Mouse (Mus musculus) left cerebral cortex, adult 8-10 months (tissue): ENCODE measurements at regions not wholly inside any gene's neighbourhood (a gene's known extent, or its start where the extent isn't known, plus 50 kb on each side); places are given as distances from the start of the nearest gene placed in this dataset.
A peak's percentile ranks its signal among the peaks of the same experiment; 100 is the strongest.

ENCODE experiments used
- DNase-seq, 2 experiments: peaks; one replicate each; pipeline ENCODE4 v3.0.0; 2022; ENCODE audit warnings: low spot score in 2 of 2

GRCm38 (mm10) chr15:50246418-50247186, 3638.1 kb upstream of the Gm7489 start:
- DNase-seq, result no peak

GRCm38 (mm10) chr15:50260057-50260456, 3624.6 kb upstream of the Gm7489 start:
- DNase-seq, result no peak

DNA sequence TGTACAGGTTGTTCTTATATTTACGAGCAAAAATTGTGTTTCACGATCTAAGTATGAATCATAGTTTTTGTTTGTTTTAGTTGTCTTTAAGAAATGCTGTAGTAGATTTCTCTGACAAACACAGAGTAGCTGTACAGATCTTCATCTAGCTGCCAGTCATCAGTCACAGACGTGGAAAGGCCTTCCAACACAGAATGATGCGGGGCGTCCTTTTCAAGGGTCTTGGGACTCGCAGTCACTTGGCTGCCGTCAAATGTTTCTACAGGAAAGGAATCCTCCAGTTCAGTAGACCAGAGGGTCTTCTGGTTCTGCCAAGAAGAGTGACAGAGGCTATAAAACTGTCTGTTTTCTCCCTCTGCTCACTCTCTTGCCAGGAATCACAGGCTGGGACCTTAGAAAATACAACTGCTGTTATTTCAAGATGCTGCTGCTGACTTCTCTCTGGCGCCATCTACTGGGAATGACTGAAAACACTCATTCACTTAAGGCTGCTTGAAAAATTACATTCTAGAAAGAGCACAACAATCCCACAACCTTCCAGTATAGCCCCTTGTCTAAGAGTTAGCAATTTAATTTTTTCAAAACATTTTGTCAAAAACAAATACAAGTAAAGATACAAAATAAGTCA, 3623.3 kb upstream of the Gm7489 start:
- peak; percentile 4 to 27 for DNase-seq

GRCm38 (mm10) chr15:50267542-50267941, 3617.2 kb upstream of the Gm7489 start:
- no peak for DNase-seq

DNA sequence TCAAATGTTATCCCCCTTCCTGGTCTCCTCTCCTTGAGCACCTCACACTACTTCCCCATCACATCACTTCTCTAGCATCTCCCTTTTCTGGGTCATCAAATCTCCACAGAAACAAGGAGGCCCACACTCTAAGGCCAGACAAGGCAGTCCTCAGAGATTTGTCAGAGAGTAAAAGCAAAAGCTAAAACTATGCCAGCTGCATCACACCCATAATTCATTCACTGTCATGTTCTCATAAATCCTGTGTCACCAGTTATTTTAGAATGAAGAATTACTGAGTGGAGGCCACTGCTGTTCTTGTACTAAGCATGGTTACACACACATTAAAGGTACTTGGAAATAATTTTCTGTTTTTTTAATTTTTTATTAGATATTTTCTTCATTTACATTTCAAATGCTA, 3613.1 kb upstream of the Gm7489 start:
- no peak for DNase-seq

DNA sequence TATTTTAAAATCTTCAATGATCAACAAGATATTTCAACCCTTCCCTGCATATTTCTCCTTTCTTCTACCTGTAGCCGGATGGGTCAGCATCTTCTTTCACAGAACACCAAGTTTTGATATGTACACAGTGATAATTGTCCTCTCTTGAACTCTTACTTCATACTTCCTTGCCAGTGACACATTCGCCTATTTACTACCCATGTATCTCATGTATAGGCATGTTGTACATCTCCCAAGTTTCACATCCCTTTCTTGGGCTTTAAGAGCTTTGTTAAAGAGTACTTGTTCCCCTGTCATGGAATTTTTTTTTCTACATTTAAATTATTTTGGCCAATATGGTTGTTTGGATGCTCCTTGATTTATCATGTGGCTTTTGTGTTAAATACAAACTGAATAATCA, 3602.1 kb upstream of the Gm7489 start:
- no peak for DNase-seq

- no peak for DNase-seq
Observed at GRCm38 (mm10) chr15:50283491-50283890, 3601.2 kb upstream of the Gm7489 start.

GRCm38 (mm10) chr15:50301831-50302230, 3582.9 kb upstream of the Gm7489 start:
- DNase-seq, result no peak

DNA sequence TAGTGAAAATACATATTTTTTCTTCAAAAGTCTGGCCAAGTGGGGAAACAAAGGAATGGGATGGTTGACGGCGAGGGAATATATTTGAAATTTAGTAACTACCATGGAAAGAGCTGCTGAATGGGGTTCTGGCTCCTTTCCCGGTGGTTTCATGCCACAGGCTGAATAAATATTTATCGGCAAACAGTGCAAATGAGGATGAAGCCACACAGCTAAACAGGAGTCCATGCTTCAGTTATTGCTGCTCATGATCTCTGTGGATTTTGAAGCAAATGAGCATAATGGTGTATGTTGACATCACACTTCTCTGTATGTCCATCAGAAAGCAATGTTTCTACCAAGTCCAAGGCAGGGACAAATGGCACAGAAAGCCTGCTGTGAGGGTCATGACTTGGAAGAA, 3580.6 kb upstream of the Gm7489 start:
- DNase-seq, result no peak

GRCm38 (mm10) chr15:50320796-50321195, 3563.9 kb upstream of the Gm7489 start:
- DNase-seq, result no peak

- no peak for DNase-seq
Observed at GRCm38 (mm10) chr15:50345536-50345935, 3539.2 kb upstream of the Gm7489 start.

DNA sequence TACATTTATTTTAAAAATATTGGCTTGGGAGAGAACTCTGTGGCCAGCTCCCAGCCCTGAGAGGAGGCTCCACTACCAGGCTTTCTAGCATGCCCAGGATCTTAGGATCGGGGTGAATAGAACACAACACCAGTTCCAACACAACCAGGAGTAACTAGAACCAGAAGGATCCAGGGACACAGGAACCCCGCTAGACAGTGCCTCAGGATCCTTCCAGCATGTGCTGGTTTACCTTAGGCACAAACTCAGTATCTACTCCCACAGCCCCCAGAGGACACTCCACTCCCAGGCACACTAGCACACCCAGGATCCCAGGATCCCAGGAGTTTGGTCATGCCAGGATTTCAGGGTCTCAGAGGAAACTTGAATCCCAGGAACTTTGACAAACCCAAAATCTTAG, 3537.8 kb upstream of the Gm7489 start:
- no peak for DNase-seq

DNA sequence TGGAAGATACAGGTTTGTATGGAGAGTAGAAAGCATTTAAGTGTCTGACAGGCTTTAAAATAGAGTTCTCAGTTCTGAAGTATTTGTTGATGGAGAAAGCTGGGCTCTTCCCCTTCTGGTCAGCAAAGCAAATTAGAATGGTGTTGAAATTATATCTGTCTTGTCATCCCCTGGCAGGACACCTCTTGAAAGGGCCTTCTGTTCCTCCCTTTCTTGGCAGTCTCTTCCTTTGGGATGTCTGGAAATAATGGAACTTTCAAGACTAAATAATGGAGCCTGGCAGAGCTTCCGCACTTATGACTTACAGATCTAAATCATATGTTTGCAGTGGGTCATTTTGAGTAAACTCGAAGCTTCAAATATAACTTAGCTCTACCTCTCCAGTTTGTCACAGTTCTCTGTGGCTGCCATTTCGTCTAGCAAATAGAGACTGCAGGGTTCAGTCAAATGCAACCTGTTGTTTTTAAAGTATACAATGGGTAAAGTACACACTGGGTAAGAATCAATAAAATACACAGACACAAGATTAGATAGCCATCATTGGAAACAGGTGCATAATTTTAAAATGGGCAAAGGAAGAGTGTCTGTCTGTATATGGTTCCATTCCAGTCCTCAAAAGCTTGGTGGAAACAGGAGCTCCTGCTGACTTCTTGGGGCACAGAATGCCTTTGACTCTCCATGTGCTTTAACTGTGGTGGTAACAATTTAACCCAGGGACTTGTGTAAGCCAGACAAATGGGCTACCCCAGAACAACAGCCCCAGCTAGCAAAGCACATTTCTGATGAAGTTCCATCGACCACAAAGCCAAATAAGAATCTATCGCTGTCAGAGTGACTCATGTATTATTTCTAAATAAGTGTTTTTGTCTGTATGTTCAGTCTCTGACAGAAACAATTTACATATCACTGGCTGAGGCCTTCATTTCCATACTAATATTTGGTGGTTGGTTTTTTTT, 3524.4 kb upstream of the Gm7489 start:
- no peak for DNase-seq

DNA sequence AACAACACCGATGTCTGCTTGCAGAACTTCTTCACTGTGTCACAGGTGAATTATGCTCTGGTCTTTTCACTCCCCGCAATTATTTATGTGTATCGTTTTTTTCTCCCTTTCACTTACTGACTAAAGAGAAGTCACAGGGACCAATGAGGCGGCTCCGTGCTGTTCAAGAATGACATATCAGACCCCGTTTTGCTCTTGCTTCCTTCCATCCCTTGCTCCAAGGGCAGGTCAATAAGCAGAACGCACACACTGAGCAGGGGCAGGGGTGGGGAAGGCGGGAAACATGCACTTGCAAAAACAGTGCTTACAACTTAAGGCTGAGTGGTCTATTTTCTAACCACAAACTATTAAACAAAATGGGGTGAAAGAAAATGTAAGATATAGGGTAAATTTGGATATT, 3523.4 kb upstream of the Gm7489 start:
- no peak for DNase-seq

GRCm38 (mm10) chr15:50361751-50362507, 3522.8 kb upstream of the Gm7489 start:
- DNase-seq, result no peak

DNA sequence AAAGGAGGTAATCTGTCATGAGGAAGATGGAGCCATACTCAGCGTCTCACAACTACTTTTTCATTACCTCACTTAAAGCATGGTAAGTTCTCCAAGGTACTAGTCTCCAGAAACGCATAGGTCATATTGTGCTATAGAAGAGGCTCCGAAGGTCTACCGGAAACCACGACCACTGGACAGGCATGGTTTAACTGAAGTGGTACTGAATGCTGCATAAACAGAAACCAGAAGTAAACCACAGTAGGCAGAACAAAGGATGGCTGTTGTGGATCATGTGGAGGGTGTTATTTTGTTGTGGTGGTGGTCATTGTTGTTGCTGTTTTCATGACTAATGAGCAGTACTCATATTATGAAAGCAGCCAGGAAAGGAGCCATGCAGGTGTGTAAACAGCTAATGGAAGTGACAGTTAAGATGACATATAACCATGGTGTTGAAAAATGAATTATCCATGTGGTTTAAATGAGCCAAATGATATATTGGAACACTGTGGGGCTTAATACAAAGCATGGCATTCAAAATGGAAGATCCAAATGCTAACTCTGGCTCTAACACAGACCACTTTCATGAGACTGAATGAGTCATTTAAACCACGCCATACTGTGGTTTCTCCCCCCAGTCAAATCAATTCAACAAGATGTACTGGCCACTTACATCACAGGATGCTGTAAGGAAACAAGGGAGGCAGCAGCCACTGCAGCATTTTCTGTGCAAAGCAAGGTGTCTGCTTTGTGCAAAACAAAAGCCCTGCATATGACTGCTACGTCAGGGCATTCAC, 3484.5 kb upstream of the Gm7489 start:
- no peak for DNase-seq

- DNase-seq, result no peak
Observed at GRCm38 (mm10) chr15:50401386-50401785, 3483.3 kb upstream of the Gm7489 start.

DNA sequence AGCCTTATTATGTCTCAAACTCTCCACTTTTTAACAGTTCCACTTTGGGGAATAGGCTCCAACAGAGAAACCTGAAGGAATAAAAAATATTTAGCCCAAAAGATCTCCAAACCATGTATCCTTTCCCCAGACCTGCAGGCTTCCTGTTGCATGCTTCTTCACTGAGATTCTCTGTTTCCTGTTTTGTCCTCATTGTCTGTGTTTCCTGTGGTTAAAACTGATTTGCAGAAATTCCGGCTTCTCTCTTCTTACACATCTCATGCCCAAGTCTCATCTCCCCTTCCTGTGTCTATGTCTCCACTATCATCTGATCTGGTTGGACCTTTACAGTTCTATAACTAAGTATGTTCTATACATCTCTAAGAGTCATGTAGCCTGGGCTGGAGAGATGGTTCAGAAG, 3482.2 kb upstream of the Gm7489 start:
- DNase-seq, result no peak

DNA sequence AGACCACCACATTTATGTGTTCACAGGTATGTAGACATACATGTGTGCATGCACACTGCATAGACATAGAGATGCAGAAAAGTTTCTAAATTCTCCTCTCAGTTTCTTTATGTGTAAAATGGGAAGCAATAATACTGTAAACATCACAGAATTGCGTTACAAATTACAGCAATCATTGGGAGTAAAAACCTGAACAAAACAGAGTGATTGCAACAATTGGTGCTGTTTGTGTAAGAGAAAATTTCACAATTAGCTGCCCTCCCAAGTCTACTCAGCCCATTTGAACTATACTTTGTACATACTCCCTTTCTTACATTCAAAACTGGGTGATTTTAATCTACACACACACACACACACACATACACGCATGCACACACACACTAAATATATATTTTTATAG, 3480.8 kb upstream of the Gm7489 start:
- no peak for DNase-seq

DNA sequence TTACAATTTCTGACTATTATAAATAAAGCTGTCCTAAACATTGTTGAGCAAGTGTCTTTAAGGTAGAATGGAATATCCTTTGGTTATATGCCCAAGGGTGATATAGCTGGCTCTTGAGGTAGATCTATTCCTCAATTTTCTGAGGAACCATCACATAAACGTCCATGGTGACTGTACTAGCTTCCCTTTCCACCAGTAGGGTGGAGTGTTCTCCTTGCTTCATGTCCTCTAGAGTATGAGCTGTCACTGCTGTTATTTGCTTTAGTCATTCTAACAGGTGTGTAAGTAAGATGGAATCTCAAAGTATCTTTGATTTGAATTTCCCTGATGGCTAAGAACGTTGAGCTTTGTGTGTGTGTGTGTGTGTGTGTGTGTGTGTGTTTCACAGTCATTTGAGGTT, 3475.7 kb upstream of the Gm7489 start:
- no peak for DNase-seq

GRCm38 (mm10) chr15:50417641-50418040, 3467.1 kb upstream of the Gm7489 start:
- DNase-seq, result no peak
